Mouse (Mus musculus): Measurements from ENCODE around the gene Mest.

The Mest gene

GRCm38 (mm10) chr6:30723331-30723730 is at the start of gene Mest:
Gene Mest, plus strand, starts transcription at chr6:30723547.
- no peak for DNase-seq

GRCm38 (mm10) chr6:30673764-30674561 is 49.4 kb upstream of the Mest start:
- DNase-seq: peak; percentile 57 to 58

GRCm38 (mm10) chr6:30674714-30675280 is 48.5 kb upstream of the Mest start:
- no peak for DNase-seq

GRCm38 (mm10) chr6:30675281-30675771 is 48.0 kb upstream of the Mest start:
- peak; percentile 38 for DNase-seq

- DNase-seq: no peak
These were observed 46.8 kb upstream of the Mest start for GRCm38 (mm10) chr6:30676506-30676905.

- DNase-seq: no peak
These were observed 45.8 kb upstream of the Mest start for GRCm38 (mm10) chr6:30677591-30677990.

GRCm38 (mm10) chr6:30678482-30678881 is 44.9 kb upstream of the Mest start:
- peak; percentile 75 to 82 for DNase-seq

GRCm38 (mm10) chr6:30679567-30679966 is 43.8 kb upstream of the Mest start:
- no peak for DNase-seq

GRCm38 (mm10) chr6:30680442-30680841 is 42.9 kb upstream of the Mest start:
- no peak for DNase-seq

- DNase-seq: no peak
These were observed 41.1 kb upstream of the Mest start for GRCm38 (mm10) chr6:30681935-30682900.

- no peak for DNase-seq
These were observed 38.8 kb upstream of the Mest start for GRCm38 (mm10) chr6:30684570-30684969.

- no peak for DNase-seq
These were observed 36.1 kb upstream of the Mest start for GRCm38 (mm10) chr6:30687198-30687597.

- no peak for DNase-seq
These were observed 30.5 kb upstream of the Mest start for GRCm38 (mm10) chr6:30692826-30693225.

- peak; percentile 99 for DNase-seq
These were observed 29.9 kb upstream of the Mest start, which contains the start of gene Cep41 for GRCm38 (mm10) chr6:30693350-30693991. Gene Cep41, minus strand, starts transcription at chr6:30693749.

GRCm38 (mm10) chr6:30694209-30694608 is 29.1 kb upstream of the Mest start:
- peak; percentile 38 to 63 for DNase-seq

- DNase-seq: no peak
These were observed 28.2 kb upstream of the Mest start for GRCm38 (mm10) chr6:30695124-30695523.

- no peak for DNase-seq
These were observed 25.9 kb upstream of the Mest start for GRCm38 (mm10) chr6:30697464-30697863.

- DNase-seq: no peak
These were observed 25.3 kb upstream of the Mest start for GRCm38 (mm10) chr6:30698036-30698435.

- DNase-seq: no peak
These were observed 23.2 kb upstream of the Mest start for GRCm38 (mm10) chr6:30700182-30700581.

GRCm38 (mm10) chr6:30702881-30703280 is 20.5 kb upstream of the Mest start:
- DNase-seq: no peak

GRCm38 (mm10) chr6:30703476-30703875 is 19.9 kb upstream of the Mest start:
- peak; percentile 21 to 46 for DNase-seq

GRCm38 (mm10) chr6:30703977-30704602 is 19.3 kb upstream of the Mest start:
- DNase-seq: no peak
